Mouse (Mus musculus) embryonic facial prominence, embryonic 11.5 days (tissue): ENCODE measurements around the gene Ces2g. TPM values are rescaled to one million over a fixed set of nuclear protein-coding genes. Genes with fewer than 3 reads are reported as not detected.

Experiments used
- ATAC-seq: fragments of 200-750 bp; cut with Nextera tagmentation; replicated peaks from 2 replicates; pipeline ENCODE4 v1.8.0; 2017; ENCODE audit warnings: low read depth; ENCODE audit not compliant: insufficient number of reproducible peaks, low FRiP score, low TSS enrichment
- DNase-seq: peaks from one replicate; pipeline ENCODE4 v3.0.0-alpha.2; 2015; ENCODE audit warnings: low spot score
- H3K27ac ChIP-seq: fragments of 300-500 bp; sonication (generic); replicated peaks from 2 replicates; pipeline ENCODE4 v1.5.1; 2014; ENCODE audit warnings: mild to moderate bottlenecking, low read depth, low read length, control low read depth
- H3K27me3 ChIP-seq: fragments of 300-500 bp; sonication (generic); 2 replicates; pipeline ENCODE4 v1.6.1; 2014; ENCODE audit warnings: mild to moderate bottlenecking, low read length, moderate library complexity, mixed read lengths; ENCODE audit not compliant: control insufficient read depth, insufficient read depth
- H3K36me3 ChIP-seq: fragments of 300-500 bp; sonication (generic); replicated peaks from 2 replicates; pipeline ENCODE4 v1.6.1; 2014; ENCODE audit warnings: low read depth, mild to moderate bottlenecking, low read length, moderate library complexity, mixed read lengths; ENCODE audit not compliant: control insufficient read depth, insufficient read depth
- H3K4me1 ChIP-seq: fragments of 300-500 bp; sonication (generic); 2 replicates; pipeline ENCODE4 v1.6.1; 2014; ENCODE audit warnings: low read length, mixed read lengths; ENCODE audit not compliant: control insufficient read depth, insufficient read depth
- H3K4me2 ChIP-seq: fragments of 300-500 bp; sonication (generic); 2 replicates; pipeline ENCODE4 v1.6.1; 2014; ENCODE audit warnings: low read depth, mild to moderate bottlenecking, control low read depth, low read length, moderate library complexity
- H3K4me3 ChIP-seq: fragments of 300-500 bp; sonication (generic); 2 replicates; pipeline ENCODE4 v1.5.1; 2014; ENCODE audit warnings: low read depth, low read length, control low read depth
- H3K9ac ChIP-seq: fragments of 300-500 bp; sonication (generic); replicated peaks from 2 replicates; pipeline ENCODE4 v1.6.1; 2014; ENCODE audit warnings: mild to moderate bottlenecking, control low read depth, low read length
- H3K9me3 ChIP-seq: fragments of 300-500 bp; sonication (generic); replicated peaks from 2 replicates; pipeline ENCODE4 v1.6.1; 2016; ENCODE audit warnings: mild to moderate bottlenecking, low read length, inconsistent platforms, mixed read lengths; ENCODE audit not compliant: control insufficient read depth
- WGBS: fragments of 180-500 bp; shearing (Covaris S2); extraction: QIAGEN DNeasy Blood & Tissue Kit; methylation state at CpG from one replicate; pipeline ENCODE4 v1.1.7; 2014; 5-methylcytosine and 5-hydroxymethylcytosine counted together
- polyA plus RNA-seq: library from polyadenylated mRNA; unstranded; fragments of >200 nt; fragmentation: Nextera tagmentation; extraction: Ambion mirVana; gene quantifications from 2 replicates; pipeline ENCODE4 v1.2.1, GENCODE M21; 2014

The Ces2g gene
- polyA plus RNA-seq, 1 experiment from 2014 or later = not detected

DNA sequence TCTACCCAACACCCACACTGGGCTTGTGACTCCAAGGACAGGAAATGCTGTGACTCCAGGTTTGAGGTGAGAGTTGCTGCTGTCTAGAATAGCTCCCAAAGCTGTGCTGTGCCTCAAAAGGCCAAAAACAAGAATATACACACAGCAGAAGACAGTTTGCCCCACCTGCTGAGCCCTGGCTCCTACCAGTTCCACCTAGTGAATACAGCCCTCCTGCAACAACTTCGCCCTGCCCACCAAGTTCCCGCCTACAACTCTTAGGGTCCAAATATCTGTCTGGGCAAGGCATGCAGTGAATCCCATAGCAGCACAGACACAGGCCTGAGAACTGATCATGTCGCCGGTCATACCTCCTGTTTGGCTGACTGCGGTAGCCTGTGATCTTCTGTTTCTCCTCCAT lies 22.6 kb downstream of the Ces2g start:
- Histone ChIP-seq H3K4me3 (no peak overlapping the region), H3K27ac (no peak overlapping the region), H3K4me1 (no peaks in the 10 kb centered on the region), H3K27me3 (no peaks in the 10 kb centered on the region), H3K36me3 (no peaks in the 10 kb centered on the region), H3K9me3 (no peaks in the 10 kb centered on the region; the same call in 1 of the 2 replicates), H3K4me2 (no peak overlapping the region), H3K9ac (no peak overlapping the region)
- ATAC-seq (no peak), DNase-seq (no peak)
- 87% methylated on average over 5 of the region's 5 CpGs for WGBS

DNA sequence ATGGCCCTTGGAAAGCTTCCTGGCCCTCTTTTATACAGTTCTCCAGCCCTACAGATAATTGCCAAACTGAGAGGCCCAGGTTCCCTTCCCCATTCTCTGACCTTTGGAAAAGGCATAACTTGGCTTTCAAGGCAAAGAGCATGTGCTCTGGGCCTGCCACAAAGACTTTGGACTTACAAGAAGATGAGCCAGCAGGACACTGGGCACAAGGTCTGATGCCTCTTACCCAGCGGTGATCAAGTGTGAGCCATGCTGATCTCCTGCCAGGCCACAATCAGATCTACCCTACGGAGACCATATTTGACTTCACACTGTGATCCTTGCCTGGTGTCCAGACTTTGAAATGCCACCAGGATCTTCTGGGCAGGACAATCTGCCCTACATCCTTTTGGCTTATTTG lies 23.4 kb downstream of the Ces2g start:
- Histone ChIP-seq H3K9me3 (no peaks in the 10 kb centered on the region; the same call in 1 of the 2 replicates), H3K4me2 (no peak overlapping the region), H3K27ac (no peak overlapping the region), H3K4me3 (no peak overlapping the region), H3K27me3 (no peaks in the 10 kb centered on the region), H3K36me3 (no peaks in the 10 kb centered on the region), H3K9ac (no peak overlapping the region), H3K4me1 (no peaks in the 10 kb centered on the region)
- 96% methylated on average over 2 of the region's 2 CpGs for WGBS
- no peak for DNase-seq
- no peak for ATAC-seq

DNA sequence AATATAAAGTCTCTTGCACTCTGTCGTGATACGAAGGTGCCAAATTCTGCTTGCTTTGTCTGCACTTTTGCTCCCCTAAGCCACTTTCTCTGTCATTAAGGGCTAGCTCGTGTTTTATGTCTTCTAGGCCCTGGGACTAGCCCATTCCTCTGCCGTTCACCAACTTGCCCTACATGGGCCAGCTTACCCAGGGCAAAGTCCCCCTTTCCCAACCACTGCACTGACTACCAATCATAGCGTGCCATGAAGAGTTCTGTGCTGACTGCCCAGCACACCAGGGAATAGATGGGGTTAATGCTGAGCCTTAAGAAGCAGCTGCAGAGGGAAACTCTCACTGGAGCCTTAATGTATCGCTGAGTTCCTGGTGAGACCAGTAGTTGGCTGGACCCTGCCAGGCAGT lies 36.7 kb downstream of the Ces2g start:
- H3K9me3 ChIP-seq = no peaks in the 10 kb centered on the region
- no peak for DNase-seq
- H3K9ac ChIP-seq = no peak overlapping the region
- no peaks in the 10 kb centered on the region for H3K36me3 ChIP-seq
- H3K27me3 ChIP-seq = no peaks in the 10 kb centered on the region
- no peak overlapping the region for H3K4me3 ChIP-seq
- WGBS = 81% methylated on average over 6 of the region's 6 CpGs
- no peaks in the 10 kb centered on the region for H3K4me1 ChIP-seq
- no peak overlapping the region for H3K4me2 ChIP-seq
- no peak overlapping the region for H3K27ac ChIP-seq
- ATAC-seq = no peak

DNA sequence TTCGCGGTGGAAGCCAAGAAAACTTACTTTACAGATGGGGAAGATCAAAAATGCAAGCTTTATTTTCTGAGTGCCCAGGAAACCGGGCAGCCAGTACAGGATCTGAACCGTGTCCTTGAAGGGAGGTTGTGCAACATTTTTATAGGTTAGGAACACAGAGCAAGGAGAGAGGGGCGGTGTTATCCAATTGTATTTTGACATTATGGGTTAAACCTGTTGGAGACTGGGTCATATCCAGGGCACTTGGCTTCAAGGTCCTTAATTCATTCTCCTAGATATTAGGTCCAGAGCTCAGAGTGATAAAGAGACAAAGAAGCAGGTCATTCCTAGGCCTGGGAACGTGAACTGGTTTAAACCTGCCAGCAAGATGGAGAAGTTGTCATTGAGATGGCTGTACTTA lies 37.7 kb downstream of the Ces2g start:
- DNase-seq = no peak
- H3K4me1 ChIP-seq = no peaks in the 10 kb centered on the region
- no peak overlapping the region for H3K9ac ChIP-seq
- no peak overlapping the region for H3K27ac ChIP-seq
- no peak for ATAC-seq
- H3K27me3 ChIP-seq = no peaks in the 10 kb centered on the region
- WGBS = 82% methylated on average over 6 of the region's 6 CpGs
- no peak overlapping the region for H3K4me2 ChIP-seq
- no peaks in the 10 kb centered on the region for H3K36me3 ChIP-seq
- H3K4me3 ChIP-seq = no peak overlapping the region
- no peaks in the 10 kb centered on the region for H3K9me3 ChIP-seq

DNA sequence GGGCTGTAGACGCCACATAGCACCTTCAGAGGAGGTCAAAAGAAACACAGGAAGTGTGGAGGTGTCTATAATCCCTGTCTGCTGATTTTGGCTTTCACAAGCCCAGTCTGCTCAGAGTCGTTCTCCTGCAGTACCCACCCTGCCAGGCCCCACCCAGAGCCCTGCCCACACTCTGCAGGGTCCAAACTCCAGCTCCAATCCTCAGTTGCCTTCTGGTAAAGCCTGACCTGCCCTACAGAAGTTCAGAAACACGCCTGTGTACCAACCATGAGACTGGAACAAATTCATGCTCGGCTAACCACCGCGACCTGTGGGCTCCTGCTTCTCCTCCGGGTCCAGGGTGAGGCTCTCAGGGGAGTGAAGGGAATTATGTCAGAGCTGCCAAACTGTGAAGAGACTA lies 39.1 kb downstream of the Ces2g start, which contains the start of gene Ces2h:
Ces2h (plus strand) TSS at position 268 of the 400 bp plus-strand sequence.
- Histone ChIP-seq H3K27ac (no peak within 1 kb of the TSS), H3K4me1 (no peaks in the 10 kb centered on the region), H3K9ac (no peak within 1 kb of the TSS), H3K4me2 (no peak within 1 kb of the TSS), H3K27me3 (no peaks in the 10 kb centered on the region), H3K9me3 (no peaks in the 10 kb centered on the region), H3K36me3 (no peaks in the 10 kb centered on the region), H3K4me3 (no peak within 1 kb of the TSS)
- 82% methylated on average over 7 of the region's 7 CpGs for WGBS
- DNase-seq (no peak), ATAC-seq (no peak)

DNA sequence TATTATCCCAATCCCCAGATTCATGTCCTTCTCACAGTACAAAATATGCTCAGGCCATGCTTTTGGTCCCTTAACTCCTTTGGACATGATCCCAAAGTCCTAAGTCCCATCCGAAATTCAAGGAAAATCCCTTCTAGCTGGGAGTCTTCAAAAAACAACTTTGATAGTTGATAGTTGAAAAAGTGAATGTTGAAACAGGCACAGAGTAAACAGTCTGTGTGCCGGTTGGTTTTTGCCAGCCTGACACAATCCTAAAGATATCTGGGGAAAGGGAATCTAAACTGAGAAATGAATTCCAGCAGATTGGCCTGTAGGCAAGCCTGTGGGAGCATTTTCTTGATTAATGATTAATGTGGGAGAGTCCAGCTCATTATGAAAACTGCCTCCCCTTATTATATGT lies 48.5 kb downstream of the Ces2g start:
- Histone ChIP-seq H3K36me3 (no peaks in the 10 kb centered on the region), H3K4me2 (no peak overlapping the region), H3K27ac (no peak overlapping the region), H3K4me1 (no peaks in the 10 kb centered on the region), H3K4me3 (no peak overlapping the region), H3K9ac (no peak overlapping the region), H3K27me3 (no peaks in the 10 kb centered on the region), H3K9me3 (no peaks in the 10 kb centered on the region)
- no peak for DNase-seq
- no peak for ATAC-seq
- 85% methylated on average over 2 of the region's 2 CpGs for WGBS

DNA sequence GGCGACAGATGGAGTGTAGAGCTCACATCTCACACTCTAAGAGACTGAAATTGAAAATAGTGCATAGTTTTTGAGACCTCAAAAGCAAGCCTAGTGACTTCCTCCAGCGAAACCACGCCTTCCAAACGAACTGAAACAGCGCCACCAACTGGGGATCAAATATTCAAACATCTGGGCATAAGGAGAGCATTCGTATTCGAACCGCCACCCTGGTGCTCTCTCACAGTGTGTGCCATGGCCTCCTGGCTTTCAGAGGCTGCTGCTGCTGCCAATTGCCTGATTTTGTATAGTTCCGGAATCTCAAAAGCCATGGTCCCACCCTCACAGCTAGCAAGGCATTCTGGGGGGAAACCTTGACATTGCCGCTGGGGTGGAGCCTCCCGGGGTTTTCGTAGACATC lies 49.6 kb downstream of the Ces2g start:
- 78% methylated on average over 12 of the region's 12 CpGs for WGBS
- Histone ChIP-seq H3K4me2 (no peak overlapping the region), H3K4me3 (no peak overlapping the region), H3K27me3 (no peaks in the 10 kb centered on the region), H3K4me1 (no peaks in the 10 kb centered on the region), H3K9me3 (no peaks in the 10 kb centered on the region), H3K9ac (no peak overlapping the region), H3K36me3 (no peaks in the 10 kb centered on the region), H3K27ac (no peak overlapping the region)
- no peak for ATAC-seq
- no peak for DNase-seq

DNA sequence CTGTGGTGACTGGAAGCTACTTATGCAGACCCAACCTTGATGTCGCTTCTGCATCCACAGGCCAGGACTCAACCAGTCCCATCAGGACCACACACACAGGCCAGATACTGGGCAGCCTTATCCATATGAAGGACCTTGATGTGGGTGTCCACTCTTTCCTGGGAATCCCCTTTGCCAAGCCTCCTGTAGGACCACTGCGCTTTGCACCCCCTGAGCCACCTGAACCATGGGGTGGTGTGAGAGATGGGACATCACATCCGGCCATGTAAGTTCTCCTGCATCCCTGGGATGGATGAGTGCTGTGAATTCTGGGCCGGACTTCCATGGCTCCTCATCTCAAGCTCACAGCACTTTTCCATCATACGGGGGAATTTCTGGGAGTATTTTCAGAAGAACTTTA lies 52.9 kb downstream of the Ces2g start:
- H3K9me3 ChIP-seq = no peaks in the 10 kb centered on the region
- no peak for ATAC-seq
- no peak overlapping the region for H3K27ac ChIP-seq
- H3K9ac ChIP-seq = no peak overlapping the region
- no peaks in the 10 kb centered on the region for H3K36me3 ChIP-seq
- no peaks in the 10 kb centered on the region for H3K27me3 ChIP-seq
- H3K4me1 ChIP-seq = no peaks in the 10 kb centered on the region
- no peak overlapping the region for H3K4me2 ChIP-seq
- no peak overlapping the region for H3K4me3 ChIP-seq
- no peak for DNase-seq
- 87% methylated on average over 5 of the region's 5 CpGs for WGBS
